Mouse (Mus musculus) heart, adult 11 months (tissue): ENCODE results near the gene Mrpl43.
A peak's percentile ranks its signal among the peaks of the same experiment; 100 is the strongest.

ENCODE experiments used
- DNase-seq: peaks from one replicate; pipeline ENCODE4 v3.0.0; 2022

The Mrpl43 gene

GRCm38 (mm10) chr19:45028746-45029145 is 22.5 kb upstream of the Mrpl43 start:
- DNase-seq = no peak

- DNase-seq = peak; percentile 97
Observed at GRCm38 (mm10) chr19:45027848-45028247, 21.6 kb upstream of the Mrpl43 start.

GRCm38 (mm10) chr19:45026958-45027670 is 20.9 kb upstream of the Mrpl43 start:
- peak; percentile 96 for DNase-seq

GRCm38 (mm10) chr19:45025937-45026568 is 19.8 kb upstream of the Mrpl43 start:
- DNase-seq = peak; percentile 93

GRCm38 (mm10) chr19:45024775-45025174 is 18.5 kb upstream of the Mrpl43 start:
- DNase-seq = no peak

GRCm38 (mm10) chr19:45023993-45024392 is 17.8 kb upstream of the Mrpl43 start:
- DNase-seq = no peak

- DNase-seq = no peak
Observed at GRCm38 (mm10) chr19:45021362-45021761, 15.1 kb upstream of the Mrpl43 start.

- DNase-seq = peak; percentile 99
Observed at GRCm38 (mm10) chr19:45020348-45020747, 14.1 kb upstream of the Mrpl43 start.

GRCm38 (mm10) chr19:45018351-45018831 is 12.1 kb upstream of the Mrpl43 start:
- peak; percentile 97 for DNase-seq

GRCm38 (mm10) chr19:45017909-45018308 is 11.7 kb upstream of the Mrpl43 start:
- peak; percentile 99 for DNase-seq

GRCm38 (mm10) chr19:45017216-45017771 is 11.1 kb upstream of the Mrpl43 start:
- peak; percentile 99 for DNase-seq

GRCm38 (mm10) chr19:45016341-45017215 is 10.3 kb upstream of the Mrpl43 start:
- peak; percentile 99 for DNase-seq

GRCm38 (mm10) chr19:45015518-45016281 is 9.5 kb upstream of the Mrpl43 start:
- peak; percentile 97 for DNase-seq

- DNase-seq = peak; percentile 98
Observed at GRCm38 (mm10) chr19:45014981-45015402, 8.8 kb upstream of the Mrpl43 start.

- DNase-seq = no peak
Observed at GRCm38 (mm10) chr19:45014335-45014971, 8.2 kb upstream of the Mrpl43 start, which contains the start of gene Lzts2. Gene Lzts2, plus strand, starts transcription at chr19:45014414.

- no peak for DNase-seq
Observed at GRCm38 (mm10) chr19:45013581-45014225, 7.5 kb upstream of the Mrpl43 start.

- peak; percentile 89 for DNase-seq
Observed at GRCm38 (mm10) chr19:45012636-45013035, 6.4 kb upstream of the Mrpl43 start.

GRCm38 (mm10) chr19:45012219-45012618 is 6.0 kb upstream of the Mrpl43 start:
- no peak for DNase-seq

GRCm38 (mm10) chr19:45010646-45011045 is 4.4 kb upstream of the Mrpl43 start:
- DNase-seq = no peak

GRCm38 (mm10) chr19:45007425-45008191 is 1.4 kb upstream of the Mrpl43 start:
- no peak for DNase-seq
